Mouse (Mus musculus): Measurements from ENCODE around the gene Fam69a. TPM values are rescaled to one million over a fixed set of nuclear protein-coding genes. Genes with fewer than 3 reads are reported as not detected.

Gene Fam69a
- polyA plus RNA-seq, 1 experiment from 2014 or later, result 21.3 TPM

GRCm38 (mm10) chr5:107877053-107877452 lies 109.8 kb downstream of the Fam69a start:
- no peaks in the 10 kb centered on the region for H3K9me3 ChIP-seq (replicated peaks)
- H3K36me3 ChIP-seq, result no peaks in the 10 kb centered on the region
- H3K4me2 ChIP-seq, result no peak overlapping the region
- no peak for ATAC-seq (replicated peaks; ENCODE audit: low FRiP score)
- no peak overlapping the region for H3K27ac ChIP-seq
- H3K4me3 ChIP-seq (replicated peaks), result no peak overlapping the region
- no peak overlapping the region for H3K9ac ChIP-seq
- WGBS, result 89% methylated on average over 1 of the region's 1 CpGs
- no peaks in the 10 kb centered on the region for H3K4me1 ChIP-seq
- H3K27me3 ChIP-seq, result no peaks in the 10 kb centered on the region

- Histone ChIP-seq H3K27ac (no peak overlapping the region), H3K27me3 (0 out of 2 replicates have a peak, but pooled peaks cover 3% of the 10 kb centered on the region), H3K4me3 (replicated peaks) (no peak overlapping the region), H3K4me2 (no peak overlapping the region), H3K9ac (no peak overlapping the region), H3K36me3 (no peaks in the 10 kb centered on the region), H3K4me1 (no peaks in the 10 kb centered on the region), H3K9me3 (replicated peaks) (no peaks in the 10 kb centered on the region)
- peak; percentile 57; the same call in 1 of the 2 replicates for ATAC-seq (replicated peaks; ENCODE audit: low FRiP score)
These were observed 111.6 kb downstream of the Fam69a start for GRCm38 (mm10) chr5:107875261-107875611.

GRCm38 (mm10) chr5:107874561-107875260 lies 112.2 kb downstream of the Fam69a start, which contains the start of gene Evi5:
Gene Evi5, minus strand, starts transcription at chr5:107875107.
- no peaks in the 10 kb centered on the region for H3K9me3 ChIP-seq (replicated peaks)
- no peak within 1 kb of the TSS for H3K4me3 ChIP-seq (replicated peaks)
- 0 out of 2 replicates have a peak, but pooled peaks cover 3% of the 10 kb centered on the region for H3K27me3 ChIP-seq
- WGBS, result 42% methylated on average over 4 of the region's 4 CpGs
- H3K4me1 ChIP-seq, result no peaks in the 10 kb centered on the region
- peak; percentile 74 for ATAC-seq (replicated peaks; ENCODE audit: low FRiP score)
- H3K27ac ChIP-seq, result no peak within 1 kb of the TSS
- 0 out of 2 replicates have a peak within 1 kb of the TSS, but pooled peaks have one; percentile 3 for H3K4me2 ChIP-seq
- no peak within 1 kb of the TSS for H3K9ac ChIP-seq
- no peaks in the 10 kb centered on the region for H3K36me3 ChIP-seq

- H3K27me3 ChIP-seq, result 0 out of 2 replicates have a peak, but pooled peaks cover 3% of the 10 kb centered on the region
- H3K36me3 ChIP-seq, result no peaks in the 10 kb centered on the region
- H3K9me3 ChIP-seq (replicated peaks), result no peaks in the 10 kb centered on the region
- WGBS, result 77% methylated on average over 7 of the region's 7 CpGs
- H3K4me3 ChIP-seq (replicated peaks), result no peak overlapping the region
- no peak overlapping the region for H3K9ac ChIP-seq
- no peak overlapping the region for H3K4me2 ChIP-seq
- H3K4me1 ChIP-seq, result no peaks in the 10 kb centered on the region
- no peak overlapping the region for H3K27ac ChIP-seq
- ATAC-seq (replicated peaks; ENCODE audit: low FRiP score), result no peak
These were observed 113.0 kb downstream of the Fam69a start for GRCm38 (mm10) chr5:107873886-107874302.

GRCm38 (mm10) chr5:107873330-107873729 lies 113.6 kb downstream of the Fam69a start:
- Histone ChIP-seq H3K4me2 (no peak overlapping the region), H3K4me1 (no peaks in the 10 kb centered on the region)
- WGBS, result 93% methylated on average over 6 of the region's 6 CpGs

GRCm38 (mm10) chr5:107869701-107870100 lies 117.2 kb downstream of the Fam69a start:
- Histone ChIP-seq H3K27me3 (0 out of 2 replicates have a peak, but pooled peaks cover 3% of the 10 kb centered on the region), H3K4me2 (no peak overlapping the region), H3K4me3 (replicated peaks) (no peak overlapping the region), H3K4me1 (peaks cover 16% of the 10 kb centered on the region), H3K27ac (no peak overlapping the region), H3K36me3 (no peaks in the 10 kb centered on the region), H3K9ac (no peak overlapping the region), H3K9me3 (replicated peaks) (no peaks in the 10 kb centered on the region)
- 62% methylated on average over 2 of the region's 2 CpGs for WGBS
- no peak for ATAC-seq (replicated peaks; ENCODE audit: low FRiP score)

More at GRCm38 (mm10) chr5:107873330-107873729, 113.6 kb downstream of the Fam69a start:
- no peak overlapping the region for H3K9ac ChIP-seq
- H3K27ac ChIP-seq, result no peak overlapping the region
- 0 out of 2 replicates have a peak, but pooled peaks cover 3% of the 10 kb centered on the region for H3K27me3 ChIP-seq
- H3K4me3 ChIP-seq (replicated peaks), result no peak overlapping the region
- H3K9me3 ChIP-seq (replicated peaks), result no peaks in the 10 kb centered on the region
- no peaks in the 10 kb centered on the region for H3K36me3 ChIP-seq
- no peak for ATAC-seq (replicated peaks; ENCODE audit: low FRiP score)

GRCm38 (mm10) chr5:107868905-107869424 lies 117.9 kb downstream of the Fam69a start:
- H3K27me3 ChIP-seq, result 0 out of 2 replicates have a peak, but pooled peaks cover 3% of the 10 kb centered on the region
- peak overlapping the region; percentile 93 for H3K9ac ChIP-seq
- no peaks in the 10 kb centered on the region for H3K9me3 ChIP-seq (replicated peaks)
- H3K4me2 ChIP-seq, result peak overlapping the region; percentile 66
- peak; percentile 100 for ATAC-seq (replicated peaks; ENCODE audit: low FRiP score)
- H3K27ac ChIP-seq, result peak overlapping the region; percentile 98
- peak overlapping the region; percentile 93 for H3K4me3 ChIP-seq (replicated peaks)
- under 1% methylated on average over 57 of the region's 58 CpGs for WGBS
- H3K4me1 ChIP-seq, result peaks cover 16% of the 10 kb centered on the region
- H3K36me3 ChIP-seq, result no peaks in the 10 kb centered on the region

- WGBS, result under 1% methylated on average over 61 of the region's 82 CpGs
- H3K27ac ChIP-seq, result peak overlapping the region; percentile 98
- peak overlapping the region; percentile 66 for H3K4me2 ChIP-seq
- no peaks in the 10 kb centered on the region for H3K9me3 ChIP-seq (replicated peaks)
- 0 out of 2 replicates have a peak, but pooled peaks cover 3% of the 10 kb centered on the region for H3K27me3 ChIP-seq
- H3K4me3 ChIP-seq (replicated peaks), result peak overlapping the region; percentile 93
- H3K4me1 ChIP-seq, result peaks cover 16% of the 10 kb centered on the region
- no peaks in the 10 kb centered on the region for H3K36me3 ChIP-seq
- ATAC-seq (replicated peaks; ENCODE audit: low FRiP score), result peak; percentile 76
- H3K9ac ChIP-seq, result peak overlapping the region; percentile 93
These were observed 118.6 kb downstream of the Fam69a start for GRCm38 (mm10) chr5:107867970-107868904.

GRCm38 (mm10) chr5:107866127-107867126 lies 120.5 kb downstream of the Fam69a start:
- Histone ChIP-seq H3K4me2 (peak overlapping the region; percentile 66), H3K36me3 (no peaks in the 10 kb centered on the region), H3K27ac (no peak overlapping the region), H3K9me3 (replicated peaks) (no peaks in the 10 kb centered on the region), H3K4me3 (replicated peaks) (no peak overlapping the region), H3K9ac (no peak overlapping the region), H3K4me1 (peaks cover 16% of the 10 kb centered on the region), H3K27me3 (0 out of 2 replicates have a peak, but pooled peaks cover 3% of the 10 kb centered on the region)
- WGBS, result 66% methylated on average over 2 of the region's 2 CpGs
- no peak for ATAC-seq (replicated peaks; ENCODE audit: low FRiP score)

GRCm38 (mm10) chr5:107863971-107864370 lies 122.9 kb downstream of the Fam69a start:
- Histone ChIP-seq H3K27ac (no peak overlapping the region), H3K36me3 (no peaks in the 10 kb centered on the region), H3K4me1 (peaks cover 16% of the 10 kb centered on the region), H3K9me3 (replicated peaks) (no peaks in the 10 kb centered on the region), H3K27me3 (no peaks in the 10 kb centered on the region), H3K4me2 (no peak overlapping the region), H3K4me3 (replicated peaks) (no peak overlapping the region), H3K9ac (no peak overlapping the region)
- WGBS, result 78% methylated on average over 3 of the region's 3 CpGs
- ATAC-seq (replicated peaks; ENCODE audit: low FRiP score), result no peak

- Histone ChIP-seq H3K9me3 (replicated peaks) (no peaks in the 10 kb centered on the region), H3K27ac (no peak overlapping the region)
These were observed 127.9 kb downstream of the Fam69a start for GRCm38 (mm10) chr5:107858963-107859362.

More at GRCm38 (mm10) chr5:107858963-107859362, 127.9 kb downstream of the Fam69a start:
- H3K36me3 ChIP-seq, result no peaks in the 10 kb centered on the region
- WGBS, result 47% methylated on average over 2 of the region's 2 CpGs
- H3K4me3 ChIP-seq (replicated peaks), result no peak overlapping the region
- no peak for ATAC-seq (replicated peaks; ENCODE audit: low FRiP score)
- no peaks in the 10 kb centered on the region for H3K27me3 ChIP-seq
- no peak overlapping the region for H3K4me2 ChIP-seq
- H3K4me1 ChIP-seq, result peaks cover 11% of the 10 kb centered on the region
- no peak overlapping the region for H3K9ac ChIP-seq

Data from kidney, embryonic 15.5 days (tissue).